Mouse (Mus musculus) intestine, embryonic 16.5 days (tissue): ENCODE measurements around the gene Nr2f1. TPM values are rescaled to one million over a fixed set of nuclear protein-coding genes. Genes with fewer than 3 reads are reported as not detected.

ENCODE experiments used
- ATAC-seq: fragments of 200-750 bp; cut with Nextera tagmentation; 2 replicates; pipeline ENCODE4 v1.8.0; 2017; ENCODE audit warnings: moderate TSS enrichment, moderate library complexity
- H3K27ac ChIP-seq: fragments of 300-500 bp; sonication (generic); 2 replicates; pipeline ENCODE4 v1.5.1; 2014; ENCODE audit warnings: mild to moderate bottlenecking, low read length
- H3K27me3 ChIP-seq: fragments of 300-500 bp; sonication (generic); replicated peaks from 2 replicates; pipeline ENCODE4 v1.6.1; 2014; ENCODE audit warnings: low read length, control low read depth, mixed read lengths; ENCODE audit not compliant: control insufficient read depth, insufficient read depth
- H3K36me3 ChIP-seq: fragments of 300-500 bp; sonication (generic); 2 replicates; pipeline ENCODE4 v1.6.1; 2014; ENCODE audit warnings: low read length, control low read depth; ENCODE audit not compliant: control insufficient read depth, insufficient read depth
- H3K4me1 ChIP-seq: fragments of 300-500 bp; sonication (generic); 2 replicates; pipeline ENCODE4 v1.6.1; 2014; ENCODE audit warnings: low read length, control low read depth, mixed read lengths; ENCODE audit not compliant: control insufficient read depth, insufficient read depth
- H3K4me2 ChIP-seq: fragments of 300-500 bp; sonication (generic); 2 replicates; pipeline ENCODE4 v1.6.1; 2014; ENCODE audit warnings: low read depth, low read length, control low read depth
- H3K4me3 ChIP-seq: fragments of 300-500 bp; sonication (generic); 2 replicates; pipeline ENCODE4 v1.5.1; 2014; ENCODE audit warnings: mild to moderate bottlenecking, low read length
- H3K9ac ChIP-seq: fragments of 300-500 bp; sonication (generic); 2 replicates; pipeline ENCODE4 v1.6.1; 2014; ENCODE audit warnings: low read depth, low read length
- H3K9me3 ChIP-seq: fragments of 300-500 bp; sonication (generic); 2 replicates; pipeline ENCODE4 v1.6.1; 2016; ENCODE audit warnings: low read length, control low read depth; ENCODE audit not compliant: control insufficient read depth
- WGBS: fragments of 180-500 bp; shearing (Covaris S2); extraction: QIAGEN DNeasy Blood & Tissue Kit; methylation state at CpG from one replicate; pipeline ENCODE4 v1.1.7; 2014; 5-methylcytosine and 5-hydroxymethylcytosine counted together
- polyA plus RNA-seq: library from polyadenylated mRNA; unstranded; fragments of >200 nt; fragmentation: Nextera tagmentation; extraction: Ambion mirVana; gene quantifications from 2 replicates; pipeline ENCODE4 v1.2.1, GENCODE M21; 2015

Nr2f1 gene
- polyA plus RNA-seq, 1 experiment from 2014 or later: 1.2 TPM

- no peak overlapping the region for H3K9ac ChIP-seq
- ATAC-seq: no peak
- peaks cover 53% of the 10 kb centered on the region for H3K27me3 ChIP-seq
- H3K4me2 ChIP-seq: peak overlapping the region; percentile 62
- 7% methylated on average over 12 of the region's 12 CpGs for WGBS
- H3K9me3 ChIP-seq: no peaks in the 10 kb centered on the region
- H3K4me1 ChIP-seq: peaks cover 6% of the 10 kb centered on the region; the same call in 1 of the 2 replicates
- no peaks in the 10 kb centered on the region for H3K36me3 ChIP-seq
- peak overlapping the region; percentile 32 for H3K4me3 ChIP-seq
- H3K27ac ChIP-seq: no peak overlapping the region
These were observed 10.1 kb upstream of the Nr2f1 start for GRCm38 (mm10) chr13:78209611-78210028.

- Histone ChIP-seq H3K4me2 (no peak overlapping the region), H3K4me1 (peaks cover 6% of the 10 kb centered on the region; the same call in 1 of the 2 replicates), H3K27me3 (peaks cover 55% of the 10 kb centered on the region), H3K9me3 (no peaks in the 10 kb centered on the region), H3K4me3 (no peak overlapping the region), H3K27ac (no peak overlapping the region), H3K36me3 (no peaks in the 10 kb centered on the region), H3K9ac (no peak overlapping the region)
- ATAC-seq: no peak
- 33% methylated on average over 14 of the region's 14 CpGs for WGBS
These were observed 9.3 kb upstream of the Nr2f1 start for GRCm38 (mm10) chr13:78208689-78209410.

- Histone ChIP-seq H3K4me3 (no peak overlapping the region), H3K27me3 (peaks cover 59% of the 10 kb centered on the region), H3K9ac (no peak overlapping the region), H3K9me3 (no peaks in the 10 kb centered on the region), H3K4me1 (peaks cover 6% of the 10 kb centered on the region; the same call in 1 of the 2 replicates), H3K36me3 (no peaks in the 10 kb centered on the region), H3K4me2 (no peak overlapping the region), H3K27ac (no peak overlapping the region)
- WGBS: 34% methylated on average over 12 of the region's 12 CpGs
- no peak for ATAC-seq
These were observed 8.5 kb upstream of the Nr2f1 start for GRCm38 (mm10) chr13:78207796-78208645.

- ATAC-seq: no peak
- H3K4me2 ChIP-seq: no peak overlapping the region
- WGBS: 48% methylated on average over 7 of the region's 7 CpGs
- no peak overlapping the region for H3K4me3 ChIP-seq
- no peak overlapping the region for H3K27ac ChIP-seq
- H3K9ac ChIP-seq: no peak overlapping the region
- peaks cover 6% of the 10 kb centered on the region for H3K4me1 ChIP-seq
- peaks cover 55% of the 10 kb centered on the region for H3K27me3 ChIP-seq
- H3K36me3 ChIP-seq: no peaks in the 10 kb centered on the region
- H3K9me3 ChIP-seq: no peaks in the 10 kb centered on the region
These were observed 7.4 kb upstream of the Nr2f1 start for GRCm38 (mm10) chr13:78206891-78207430.

GRCm38 (mm10) chr13:78205426-78205825 lies 5.9 kb upstream of the Nr2f1 start:
- Histone ChIP-seq H3K36me3 (no peaks in the 10 kb centered on the region), H3K27me3 (peaks cover 47% of the 10 kb centered on the region), H3K4me1 (peaks cover 4% of the 10 kb centered on the region), H3K27ac (no peak overlapping the region), H3K9ac (no peak overlapping the region), H3K9me3 (no peaks in the 10 kb centered on the region), H3K4me3 (no peak overlapping the region), H3K4me2 (no peak overlapping the region)
- no peak for ATAC-seq

GRCm38 (mm10) chr13:78203348-78204061 lies 3.9 kb upstream of the Nr2f1 start:
- Histone ChIP-seq H3K4me2 (peak overlapping the region; percentile 54), H3K36me3 (no peaks in the 10 kb centered on the region), H3K9ac (peak overlapping the region; percentile 56), H3K27me3 (peaks cover 33% of the 10 kb centered on the region), H3K4me3 (peak overlapping the region; percentile 50), H3K27ac (0 out of 2 replicates have a peak overlapping the region, but pooled peaks have one; percentile 13), H3K4me1 (no peaks in the 10 kb centered on the region; the same call in 1 of the 2 replicates), H3K9me3 (no peaks in the 10 kb centered on the region)
- WGBS: 2% methylated on average over 37 of the region's 37 CpGs
- peak; percentile 36 for ATAC-seq

- WGBS: under 1% methylated on average over 47 of the region's 47 CpGs
- 0 out of 2 replicates have a peak overlapping the region, but pooled peaks have one; percentile 13 for H3K27ac ChIP-seq
- 0 out of 2 replicates have a peak, but pooled peaks have one; percentile 4 for ATAC-seq
- H3K9ac ChIP-seq: peak overlapping the region; percentile 56
- H3K4me1 ChIP-seq: peaks cover 3% of the 10 kb centered on the region
- H3K36me3 ChIP-seq: no peaks in the 10 kb centered on the region
- peaks cover 25% of the 10 kb centered on the region for H3K27me3 ChIP-seq
- no peaks in the 10 kb centered on the region for H3K9me3 ChIP-seq
- H3K4me3 ChIP-seq: peak overlapping the region; percentile 50
- H3K4me2 ChIP-seq: peak overlapping the region; percentile 54
These were observed 3.2 kb upstream of the Nr2f1 start for GRCm38 (mm10) chr13:78202574-78203347.

- Histone ChIP-seq H3K4me1 (peaks cover 3% of the 10 kb centered on the region), H3K27ac (no peak overlapping the region), H3K4me2 (peak overlapping the region; percentile 54), H3K9ac (no peak overlapping the region), H3K36me3 (no peaks in the 10 kb centered on the region), H3K27me3 (peaks cover 26% of the 10 kb centered on the region), H3K9me3 (no peaks in the 10 kb centered on the region), H3K4me3 (peak overlapping the region; percentile 50)
- ATAC-seq: 0 out of 2 replicates have a peak, but pooled peaks have one; percentile 17
- 2% methylated on average over 22 of the region's 22 CpGs for WGBS
These were observed 2.5 kb upstream of the Nr2f1 start for GRCm38 (mm10) chr13:78201871-78202565.
